Mouse (Mus musculus): ENCODE results near the gene Best3. TPM values are rescaled to one million over a fixed set of nuclear protein-coding genes. Genes with fewer than 3 reads are reported as not detected.
A peak's percentile ranks its signal among the peaks of the same experiment; 100 is the strongest.

The Best3 gene
- polyA plus RNA-seq (2016; fragmentation: Nextera tagmentation; extraction: Ambion mirVana): 0.09 and 0.33 TPM in 2 replicates

- 52% methylated on average over 21 of the region's 21 CpGs for WGBS
- no peak within 1 kb of the TSS for H3K4me3 ChIP-seq
- no peaks in the 10 kb centered on the region for H3K9me3 ChIP-seq
- H3K4me1 ChIP-seq: peaks cover 18% of the 10 kb centered on the region
- no peaks in the 10 kb centered on the region for H3K27me3 ChIP-seq (replicated peaks; ENCODE audit: low read depth, poor library complexity, severe bottlenecking)
- H3K36me3 ChIP-seq (replicated peaks): no peaks in the 10 kb centered on the region
- 0 out of 2 replicates have a peak within 1 kb of the TSS, but pooled peaks have one; percentile 7 for H3K27ac ChIP-seq (replicated peaks)
- DNase-seq (ENCODE audit: low spot score): peak; percentile 19
Measured at GRCm38 (mm10) chr10:116986264-116987082, at the start of gene Best3. TSS of gene Best3 (plus strand) at chr10:116986314.

- peaks cover 10% of the 10 kb centered on the region; the same call in 1 of the 2 replicates for H3K4me1 ChIP-seq
- H3K4me3 ChIP-seq: no peak overlapping the region
- H3K36me3 ChIP-seq (replicated peaks): peaks cover 36% of the 10 kb centered on the region
- no peaks in the 10 kb centered on the region for H3K27me3 ChIP-seq (replicated peaks; ENCODE audit: low read depth, poor library complexity, severe bottlenecking)
- no peak for DNase-seq (ENCODE audit: low spot score)
- 89% methylated on average over 6 of the region's 6 CpGs for WGBS
- no peak overlapping the region for H3K27ac ChIP-seq (replicated peaks)
- peaks cover 9% of the 10 kb centered on the region; the same call in 1 of the 2 replicates for H3K9me3 ChIP-seq
Measured at GRCm38 (mm10) chr10:116943025-116943424, 43.1 kb upstream of the Best3 start.

- no peaks in the 10 kb centered on the region for H3K27me3 ChIP-seq (replicated peaks; ENCODE audit: low read depth, poor library complexity, severe bottlenecking)
- H3K36me3 ChIP-seq (replicated peaks): peaks cover 25% of the 10 kb centered on the region
- peaks cover 19% of the 10 kb centered on the region for H3K4me1 ChIP-seq
- no peak for DNase-seq (ENCODE audit: low spot score)
- no peak overlapping the region for H3K4me3 ChIP-seq
- H3K27ac ChIP-seq (replicated peaks): no peak overlapping the region
- 85% methylated on average over 3 of the region's 3 CpGs for WGBS
- H3K9me3 ChIP-seq: peaks cover 9% of the 10 kb centered on the region; the same call in 1 of the 2 replicates
Measured at GRCm38 (mm10) chr10:116944144-116944543, 42.0 kb upstream of the Best3 start.

GRCm38 (mm10) chr10:116944940-116945339, 41.2 kb upstream of the Best3 start:
- Histone ChIP-seq H3K36me3 (replicated peaks) (peaks cover 22% of the 10 kb centered on the region), H3K27ac (replicated peaks) (no peak overlapping the region), H3K4me1 (peaks cover 24% of the 10 kb centered on the region), H3K27me3 (replicated peaks; ENCODE audit: low read depth, poor library complexity, severe bottlenecking) (no peaks in the 10 kb centered on the region), H3K4me3 (no peak overlapping the region), H3K9me3 (peaks cover 9% of the 10 kb centered on the region; the same call in 1 of the 2 replicates)
- DNase-seq (ENCODE audit: low spot score): no peak
- 78% methylated on average over 10 of the region's 10 CpGs for WGBS

GRCm38 (mm10) chr10:116948414-116948813, 37.7 kb upstream of the Best3 start:
- WGBS: 79% methylated on average over 9 of the region's 9 CpGs
- Histone ChIP-seq H3K36me3 (replicated peaks) (0 out of 2 replicates have a peak, but pooled peaks cover 5% of the 10 kb centered on the region), H3K27ac (replicated peaks) (no peak overlapping the region), H3K9me3 (no peaks in the 10 kb centered on the region), H3K27me3 (replicated peaks; ENCODE audit: low read depth, poor library complexity, severe bottlenecking) (no peaks in the 10 kb centered on the region), H3K4me1 (peaks cover 30% of the 10 kb centered on the region), H3K4me3 (peak overlapping the region; percentile 94)
- no peak for DNase-seq (ENCODE audit: low spot score)

GRCm38 (mm10) chr10:116949111-116950008, 36.8 kb upstream of the Best3 start:
- Histone ChIP-seq H3K4me1 (peaks cover 30% of the 10 kb centered on the region), H3K36me3 (replicated peaks) (0 out of 2 replicates have a peak, but pooled peaks cover 4% of the 10 kb centered on the region)
- 1% methylated on average over 44 of the region's 44 CpGs for WGBS

GRCm38 (mm10) chr10:116950009-116950769, 35.9 kb upstream of the Best3 start, which contains the start of gene Rab3ip:
TSS of gene Rab3ip (minus strand) at chr10:116950769.
- Histone ChIP-seq H3K36me3 (replicated peaks) (0 out of 2 replicates have a peak, but pooled peaks cover 4% of the 10 kb centered on the region), H3K27me3 (replicated peaks; ENCODE audit: low read depth, poor library complexity, severe bottlenecking) (no peaks in the 10 kb centered on the region), H3K27ac (replicated peaks) (peak within 1 kb of the TSS; percentile 91), H3K4me1 (peaks cover 27% of the 10 kb centered on the region), H3K4me3 (peak within 1 kb of the TSS; percentile 94), H3K9me3 (no peaks in the 10 kb centered on the region)
- WGBS: under 1% methylated on average over 103 of the region's 103 CpGs
- DNase-seq (ENCODE audit: low spot score): peak; percentile 98

More at GRCm38 (mm10) chr10:116949111-116950008, 36.8 kb upstream of the Best3 start:
- peak overlapping the region; percentile 91 for H3K27ac ChIP-seq (replicated peaks)
- H3K9me3 ChIP-seq: no peaks in the 10 kb centered on the region
- no peaks in the 10 kb centered on the region for H3K27me3 ChIP-seq (replicated peaks; ENCODE audit: low read depth, poor library complexity, severe bottlenecking)
- DNase-seq (ENCODE audit: low spot score): peak; percentile 62
- peak overlapping the region; percentile 94 for H3K4me3 ChIP-seq

GRCm38 (mm10) chr10:116950886-116951285, 35.2 kb upstream of the Best3 start:
- Histone ChIP-seq H3K27ac (replicated peaks) (peak overlapping the region; percentile 91), H3K4me1 (peaks cover 27% of the 10 kb centered on the region), H3K36me3 (replicated peaks) (0 out of 2 replicates have a peak, but pooled peaks cover 3% of the 10 kb centered on the region), H3K4me3 (peak overlapping the region; percentile 94), H3K9me3 (no peaks in the 10 kb centered on the region), H3K27me3 (replicated peaks; ENCODE audit: low read depth, poor library complexity, severe bottlenecking) (no peaks in the 10 kb centered on the region)
- no peak for DNase-seq (ENCODE audit: low spot score)
- WGBS: 28% methylated on average over 5 of the region's 5 CpGs

- Histone ChIP-seq H3K4me1 (peaks cover 6% of the 10 kb centered on the region; the same call in 1 of the 2 replicates), H3K36me3 (replicated peaks) (no peaks in the 10 kb centered on the region), H3K9me3 (no peaks in the 10 kb centered on the region), H3K27ac (replicated peaks) (no peak overlapping the region), H3K27me3 (replicated peaks; ENCODE audit: low read depth, poor library complexity, severe bottlenecking) (no peaks in the 10 kb centered on the region), H3K4me3 (no peak overlapping the region)
- DNase-seq (ENCODE audit: low spot score): no peak
- WGBS: 93% methylated on average over 6 of the region's 6 CpGs
Measured at GRCm38 (mm10) chr10:116955191-116955590, 30.9 kb upstream of the Best3 start.

GRCm38 (mm10) chr10:116956483-116957158, 29.5 kb upstream of the Best3 start:
- Histone ChIP-seq H3K4me3 (no peak overlapping the region), H3K36me3 (replicated peaks) (no peaks in the 10 kb centered on the region), H3K27me3 (replicated peaks; ENCODE audit: low read depth, poor library complexity, severe bottlenecking) (no peaks in the 10 kb centered on the region), H3K27ac (replicated peaks) (no peak overlapping the region), H3K9me3 (no peaks in the 10 kb centered on the region), H3K4me1 (no peaks in the 10 kb centered on the region)
- DNase-seq (ENCODE audit: low spot score): no peak
- WGBS: 93% methylated on average over 11 of the region's 11 CpGs

- H3K27ac ChIP-seq (replicated peaks): no peak overlapping the region
- WGBS: 37% methylated on average over 5 of the region's 5 CpGs
- H3K9me3 ChIP-seq: no peaks in the 10 kb centered on the region
- no peak for DNase-seq (ENCODE audit: low spot score)
- H3K4me3 ChIP-seq: no peak overlapping the region
- no peaks in the 10 kb centered on the region for H3K36me3 ChIP-seq (replicated peaks)
- peaks cover 3% of the 10 kb centered on the region; the same call in 1 of the 2 replicates for H3K4me1 ChIP-seq
- H3K27me3 ChIP-seq (replicated peaks; ENCODE audit: low read depth, poor library complexity, severe bottlenecking): no peaks in the 10 kb centered on the region
Measured at GRCm38 (mm10) chr10:116957867-116958551, 28.1 kb upstream of the Best3 start.

All from embryonic facial prominence, embryonic 10.5 days (tissue).